Mouse (Mus musculus) urinary bladder, postnatal 14 days (tissue): ENCODE results near the gene Ccdc71.
A peak's percentile ranks its signal among the peaks of the same experiment; 100 is the strongest.

Experiments
- DNase-seq: peaks from one replicate; pipeline ENCODE4 v3.0.0; 2021; ENCODE audit warnings: low spot score

Ccdc71 gene

DNA sequence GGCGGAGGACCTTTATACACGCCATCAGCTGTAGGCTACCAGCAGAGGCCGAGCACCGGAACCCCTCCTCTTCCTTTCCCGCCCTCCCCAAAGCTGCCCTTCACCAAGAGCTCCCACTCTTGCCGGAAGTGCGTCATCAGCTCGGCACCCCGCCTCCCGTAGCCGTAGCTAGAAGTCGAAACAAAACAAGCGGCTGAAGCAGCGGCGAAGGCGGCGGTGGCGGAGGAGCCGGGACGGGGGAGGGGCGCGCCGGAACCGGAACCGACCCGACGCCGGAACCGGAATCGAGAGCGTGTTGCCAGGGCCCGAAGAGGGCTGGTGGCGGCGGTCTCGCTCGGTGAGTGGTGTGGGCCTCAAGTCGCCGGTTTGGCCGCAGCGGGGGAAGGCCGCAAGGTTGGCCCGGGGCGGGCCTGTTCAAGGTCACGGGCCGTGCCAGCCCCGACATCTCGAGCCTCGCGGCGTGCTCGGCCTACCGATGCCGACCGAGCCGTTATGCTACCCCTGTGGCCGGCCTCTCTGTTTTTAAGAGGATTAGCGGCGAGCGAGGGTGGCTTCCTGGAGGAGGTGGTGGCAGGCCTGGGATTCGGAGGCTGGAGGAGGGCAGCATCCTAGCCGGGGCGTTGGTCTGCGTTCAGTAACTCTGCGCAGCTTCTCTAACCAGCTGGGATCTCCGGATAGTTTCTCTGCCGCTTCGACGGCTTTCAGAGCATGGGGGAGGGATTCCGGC lies 30.4 kb downstream of the Ccdc71 start, which contains the start of gene Usp19:
Gene Usp19 (plus strand): TSS at position 44 of the 727 bp plus-strand sequence.
- peak; percentile 97 for DNase-seq

DNA sequence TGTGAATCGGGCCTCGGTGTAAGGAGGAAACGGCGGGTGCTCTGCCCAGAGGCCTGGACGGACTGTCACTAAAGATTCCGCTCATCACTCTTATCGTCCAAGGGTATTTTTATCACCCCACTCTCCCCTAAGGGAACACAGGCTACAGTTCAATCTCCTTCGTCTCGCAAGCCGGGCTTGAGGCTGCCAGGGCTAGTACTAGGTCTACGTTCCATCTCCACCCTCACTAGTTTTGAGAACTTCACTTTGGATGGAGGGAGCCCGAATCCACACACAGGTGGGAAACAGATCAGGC lies 30.9 kb downstream of the Ccdc71 start:
- no peak for DNase-seq

DNA sequence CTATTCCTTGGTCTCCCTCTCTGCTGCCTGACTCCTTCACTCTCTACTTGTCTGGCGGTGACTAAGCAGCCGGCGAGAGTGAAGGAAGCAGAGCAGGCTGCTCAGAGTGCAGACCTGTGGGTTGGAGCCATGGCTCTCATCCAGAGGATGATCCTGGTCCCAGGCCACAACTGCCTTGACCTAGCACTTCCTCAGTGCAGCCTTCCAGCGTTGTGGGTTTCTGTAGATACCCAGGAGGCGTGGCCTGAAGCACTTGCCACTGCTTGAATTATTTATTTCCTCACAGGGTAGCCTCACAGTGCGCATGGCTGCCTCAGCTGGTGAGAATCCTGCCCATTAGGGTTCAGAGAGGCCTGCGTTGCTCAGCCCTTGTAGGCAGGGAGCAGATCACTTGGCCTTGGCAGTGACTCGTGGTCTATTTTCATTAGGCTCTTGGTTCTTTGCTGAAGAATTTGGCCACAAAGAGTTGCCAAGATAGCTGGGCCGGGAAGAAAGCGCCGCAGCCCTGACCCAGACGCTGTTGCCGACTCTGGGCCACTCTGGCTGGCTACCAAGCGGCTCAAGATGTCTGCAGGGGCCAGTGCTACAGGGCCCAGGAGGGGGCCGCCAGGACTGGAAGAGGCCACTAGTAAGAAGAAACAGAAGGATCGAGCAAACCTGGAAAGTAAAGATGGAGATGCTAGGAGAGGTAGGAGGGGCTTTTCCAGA lies 31.9 kb downstream of the Ccdc71 start:
- DNase-seq, result peak; percentile 26

DNA sequence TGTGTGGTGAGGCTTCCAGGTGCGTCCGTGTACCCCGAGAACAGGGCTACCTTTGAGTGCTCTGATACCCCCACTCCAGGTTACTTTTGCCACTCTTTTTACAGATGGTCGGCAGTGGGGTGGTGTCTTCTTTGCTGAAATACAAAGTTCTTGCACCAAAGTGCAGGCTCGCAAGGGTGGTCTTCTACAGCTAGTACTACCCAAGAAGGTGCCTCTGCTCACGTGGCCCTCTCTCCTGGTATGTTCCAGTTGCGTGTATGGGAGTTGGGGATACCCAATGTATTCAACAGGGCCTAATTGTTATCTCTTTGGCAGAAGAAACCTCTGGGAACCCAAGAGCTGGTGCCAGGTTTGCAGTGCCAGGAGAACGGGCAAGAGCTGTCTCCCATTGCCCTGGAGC lies 32.9 kb downstream of the Ccdc71 start:
- DNase-seq, result no peak

DNA sequence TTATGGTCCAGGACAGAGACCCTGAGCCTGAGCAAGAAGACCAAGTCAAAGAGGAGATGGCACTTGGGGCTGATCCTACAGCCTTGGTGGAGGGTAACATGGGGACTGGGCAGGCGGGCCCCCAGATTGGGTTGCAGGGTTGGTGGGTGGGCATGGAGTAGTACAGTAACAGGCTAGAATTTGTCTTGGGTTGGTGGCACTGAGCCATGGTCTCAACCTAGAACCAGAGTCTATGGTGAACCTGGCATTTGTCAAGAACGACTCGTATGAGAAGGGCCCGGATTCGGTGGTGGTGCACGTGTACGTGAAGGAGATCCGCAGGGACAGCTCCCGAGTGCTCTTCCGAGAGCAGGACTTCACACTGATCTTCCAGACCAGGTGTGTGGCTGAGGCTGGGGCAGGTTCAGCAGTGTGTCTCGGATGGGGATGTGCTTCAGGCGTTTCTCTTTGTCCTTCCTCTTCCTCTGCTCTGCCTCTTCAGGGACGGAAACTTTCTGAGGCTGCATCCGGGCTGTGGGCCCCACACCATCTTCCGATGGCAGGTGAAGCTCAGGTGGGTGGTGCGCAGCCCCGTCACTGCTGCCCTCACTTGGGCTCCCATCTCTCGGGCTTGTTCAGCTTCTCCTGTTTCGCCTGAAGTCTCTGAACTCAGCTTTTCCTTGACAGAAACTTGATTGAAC lies 34.0 kb downstream of the Ccdc71 start:
- DNase-seq, result no peak

DNA sequence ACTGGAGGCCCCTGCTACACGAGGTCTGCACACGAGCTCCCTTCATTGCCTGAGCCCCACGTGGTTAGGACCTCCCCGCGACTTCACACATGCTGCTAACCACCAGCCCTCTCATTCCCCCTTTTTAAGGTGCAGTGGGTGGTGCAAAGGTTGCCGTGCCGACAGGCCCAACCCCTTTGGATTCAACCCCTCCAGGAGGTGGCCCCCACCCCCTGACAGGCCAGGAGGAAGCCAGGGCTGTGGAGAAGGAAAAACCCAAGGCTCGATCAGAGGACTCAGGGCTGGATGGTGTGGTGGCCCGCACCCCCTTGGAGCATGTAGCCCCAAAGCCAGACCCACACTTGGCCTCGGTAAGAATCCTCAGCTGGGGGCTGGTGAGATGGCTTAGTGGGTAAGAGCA lies 34.6 kb downstream of the Ccdc71 start:
- no peak for DNase-seq

DNA sequence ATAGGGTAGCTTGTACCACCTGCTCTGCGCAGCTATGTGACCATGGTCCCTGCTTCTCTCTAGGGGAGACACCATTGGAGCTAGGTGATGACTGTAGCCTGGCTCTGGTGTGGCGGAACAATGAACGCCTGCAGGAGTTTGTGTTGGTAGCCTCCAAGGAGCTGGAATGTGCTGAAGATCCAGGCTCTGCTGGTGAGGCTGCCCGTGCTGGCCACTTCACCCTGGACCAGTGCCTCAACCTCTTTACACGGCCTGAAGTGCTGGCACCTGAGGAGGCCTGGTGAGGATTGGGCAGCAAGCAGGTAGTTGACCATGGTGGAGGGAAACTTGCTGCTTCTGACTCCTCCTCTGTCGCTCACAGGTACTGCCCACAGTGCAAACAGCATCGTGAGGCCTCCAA lies 38.9 kb downstream of the Ccdc71 start:
- no peak for DNase-seq

DNA sequence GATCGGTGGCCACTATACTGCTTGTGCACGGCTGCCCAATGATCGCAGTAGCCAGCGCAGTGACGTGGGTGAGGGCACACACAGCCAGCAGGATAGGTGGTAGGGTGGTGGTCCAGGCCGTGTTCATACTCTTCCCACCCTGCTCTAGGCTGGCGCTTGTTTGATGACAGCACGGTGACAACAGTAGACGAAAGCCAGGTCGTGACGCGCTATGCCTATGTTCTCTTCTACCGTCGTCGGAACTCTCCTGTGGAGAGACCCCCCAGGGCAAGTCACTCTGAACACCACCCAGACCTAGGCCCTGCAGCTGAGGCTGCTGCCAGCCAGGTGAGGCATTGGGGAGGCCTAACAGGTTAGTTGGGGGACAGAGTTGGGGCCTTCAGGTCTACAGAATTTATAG lies 39.6 kb downstream of the Ccdc71 start:
- no peak for DNase-seq

DNA sequence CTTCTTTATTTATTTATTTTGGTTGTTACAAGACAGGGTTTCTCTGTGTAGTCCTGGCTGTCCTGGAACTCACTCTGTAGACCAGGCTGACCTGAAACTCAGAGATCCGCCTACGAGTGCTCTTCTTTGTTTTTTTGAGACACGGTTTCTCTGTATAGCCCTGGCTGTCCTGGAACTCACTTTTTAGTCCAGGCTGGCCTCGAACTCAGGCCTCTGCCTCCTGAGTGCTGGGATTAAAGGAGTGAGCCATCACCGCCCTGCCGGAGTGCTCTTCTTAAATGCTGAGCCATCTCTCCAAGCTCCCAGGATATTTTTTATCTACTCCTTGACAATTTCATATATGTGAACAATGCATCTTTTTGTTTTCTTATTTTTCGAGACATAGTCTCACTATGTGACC lies 46.6 kb downstream of the Ccdc71 start:
- DNase-seq, result no peak

DNA sequence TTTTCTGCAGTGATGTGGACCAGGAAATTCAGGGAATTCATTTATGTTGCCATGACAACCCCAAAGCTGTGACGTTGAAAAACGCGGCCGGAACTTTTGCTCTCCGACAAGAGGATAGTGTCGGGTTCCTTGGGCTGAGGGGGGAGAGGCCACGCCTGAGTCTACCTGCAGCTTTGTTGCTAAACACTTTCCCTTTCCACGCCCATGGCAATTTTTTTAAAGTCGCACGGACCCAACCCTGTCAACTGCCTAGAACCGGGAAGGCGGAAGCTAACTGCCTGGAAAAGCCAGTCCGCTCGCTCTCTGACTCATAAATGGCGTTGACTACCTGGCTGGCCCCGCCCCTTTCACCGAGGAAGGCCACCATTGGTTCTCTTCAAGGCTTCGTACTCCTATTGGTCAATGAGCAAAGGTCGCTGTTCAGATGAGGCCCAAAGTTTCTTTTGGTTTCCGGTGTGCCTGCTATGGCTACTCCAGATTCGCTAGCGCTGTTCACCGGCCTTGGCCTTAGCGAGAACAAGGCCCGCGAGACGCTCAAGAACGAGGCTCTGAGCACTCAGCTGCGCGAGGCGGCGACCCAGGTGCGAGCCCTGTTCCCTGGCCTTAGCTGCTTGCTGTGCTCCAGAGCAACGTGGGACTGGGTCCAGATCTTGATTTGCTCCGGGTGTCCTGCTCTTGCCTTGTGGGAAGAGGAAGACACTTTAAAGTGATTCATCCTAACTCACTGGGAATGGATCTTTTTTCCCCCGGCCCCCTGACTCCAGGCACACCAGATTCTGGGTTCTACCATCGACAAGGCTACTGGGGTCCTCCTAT lies 47.5 kb downstream of the Ccdc71 start, which contains the start of gene Qars:
Gene Qars (plus strand): TSS at position 88 of the 816 bp plus-strand sequence.
- peak; percentile 97 for DNase-seq

DNA sequence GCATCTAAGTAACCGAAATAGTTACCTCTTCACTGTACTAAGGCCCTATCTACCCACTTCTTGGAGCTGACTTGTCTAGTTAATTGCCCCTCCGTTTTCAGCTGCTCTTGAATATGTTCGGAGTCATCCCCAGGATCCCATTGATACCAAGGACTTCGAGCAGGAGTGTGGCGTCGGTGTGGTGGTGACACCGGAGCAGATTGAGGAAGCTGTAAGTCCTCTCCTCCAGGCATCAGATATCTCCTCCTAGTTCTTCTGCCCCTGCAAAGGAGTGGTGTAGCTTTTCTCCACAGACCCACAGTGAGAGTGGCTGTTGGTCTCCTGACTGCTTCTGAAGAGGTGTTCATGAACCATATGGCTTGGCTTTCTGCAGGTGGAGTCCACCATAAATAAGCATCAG lies 48.4 kb downstream of the Ccdc71 start:
- DNase-seq, result no peak
